Mouse (Mus musculus) brain, adult 2 months (tissue): ENCODE data around the gene Srrm2.
A peak's percentile ranks its signal among the peaks of the same experiment; 100 is the strongest.
"Not testable (repeated sequence)": the region's sequence is repeated elsewhere in the genome, so short reads cannot be mapped to it uniquely, and the experiment has no call there.

ENCODE experiments used
- DNase-seq: peaks from one replicate; pipeline ENCODE4 v3.0.0; 2011; ENCODE audit warnings: low read depth, low spot score

The Srrm2 gene

GRCm38 (mm10) chr17:23762976-23763375 is 27.4 kb upstream of the Srrm2 start:
- DNase-seq = peak; percentile 48

- peak; percentile 43 for DNase-seq
Observed at GRCm38 (mm10) chr17:23770493-23770892, 19.8 kb upstream of the Srrm2 start.

GRCm38 (mm10) chr17:23770896-23771283 is 19.4 kb upstream of the Srrm2 start:
- peak; percentile 58 for DNase-seq

- DNase-seq = peak; percentile 100
Observed at GRCm38 (mm10) chr17:23771284-23772218, 18.8 kb upstream of the Srrm2 start, which contains the start of gene Flywch1. Gene Flywch1 (minus strand): TSS chr17:23771602.

GRCm38 (mm10) chr17:23772219-23772556 is 18.1 kb upstream of the Srrm2 start:
- not testable (repeated sequence) for DNase-seq

GRCm38 (mm10) chr17:23773676-23774075 is 16.7 kb upstream of the Srrm2 start:
- no peak for DNase-seq

GRCm38 (mm10) chr17:23774090-23774489 is 16.2 kb upstream of the Srrm2 start:
- DNase-seq = peak; percentile 88

- DNase-seq = no peak
Observed at GRCm38 (mm10) chr17:23776216-23776615, 14.1 kb upstream of the Srrm2 start.

- DNase-seq = no peak
Observed at GRCm38 (mm10) chr17:23777141-23777540, 13.2 kb upstream of the Srrm2 start.

GRCm38 (mm10) chr17:23778447-23778846 is 11.9 kb upstream of the Srrm2 start:
- DNase-seq = no peak

GRCm38 (mm10) chr17:23783352-23783751 is 7.0 kb upstream of the Srrm2 start:
- DNase-seq = no peak

GRCm38 (mm10) chr17:23785561-23786471 is 4.5 kb upstream of the Srrm2 start, which contains the start of gene Flywch2:
Gene Flywch2 (minus strand): TSS chr17:23786081.
- DNase-seq = peak; percentile 98

GRCm38 (mm10) chr17:23786510-23786931 is 3.8 kb upstream of the Srrm2 start:
- DNase-seq = peak; percentile 91

- no peak for DNase-seq
Observed at GRCm38 (mm10) chr17:23788973-23789372, 1.4 kb upstream of the Srrm2 start.

- no peak for DNase-seq
Observed at GRCm38 (mm10) chr17:23789749-23790268, 523 bp upstream of the Srrm2 start.

GRCm38 (mm10) chr17:23791079-23791357 is 686 bp downstream of the Srrm2 start:
- DNase-seq = peak; percentile 65

GRCm38 (mm10) chr17:23795323-23795722 is 5.0 kb downstream of the Srrm2 start:
- no peak for DNase-seq

GRCm38 (mm10) chr17:23797316-23797715 is 7.0 kb downstream of the Srrm2 start:
- DNase-seq = no peak

GRCm38 (mm10) chr17:23801627-23802026 is 11.3 kb downstream of the Srrm2 start:
- DNase-seq = no peak

- DNase-seq = peak; percentile 100
Observed at GRCm38 (mm10) chr17:23802746-23803365, 12.5 kb downstream of the Srrm2 start.

- DNase-seq = peak; percentile 83
Observed at GRCm38 (mm10) chr17:23803366-23804041, 13.2 kb downstream of the Srrm2 start.
